Mouse (Mus musculus) erythroid progenitor cell, adult 5-6 weeks (primary cell): ENCODE data around the gene Glp2r. TPM values are rescaled to one million over a fixed set of nuclear protein-coding genes. Genes with fewer than 3 reads are reported as not detected.

ENCODE experiments used
- ATAC-seq: replicated peaks from 2 replicates; pipeline ENCODE4 v1.8.0; 2016; ENCODE audit warnings: moderate number of reproducible peaks, mild to moderate bottlenecking, moderate TSS enrichment, inconsistent platforms; ENCODE audit not compliant: poor library complexity, low FRiP score, severe bottlenecking
- total RNA-seq, 2 experiments: library from RNA; stranded (forward) in 1 of 2; stranded (reverse) in 1 of 2; fragments of 150-400 nt in 1 of 2; fragments of 186-747, 209-891 nt in 1 of 2; gene quantifications; 2 replicates each; pipeline versions ENCODE4 v1.2.3 to v1.2.4; 2015 to 2017; ENCODE audit warnings: low replicate concordance in 2 of 2

Gene Glp2r
- total RNA-seq, 2 experiments from 2014 or later: not detected

DNA sequence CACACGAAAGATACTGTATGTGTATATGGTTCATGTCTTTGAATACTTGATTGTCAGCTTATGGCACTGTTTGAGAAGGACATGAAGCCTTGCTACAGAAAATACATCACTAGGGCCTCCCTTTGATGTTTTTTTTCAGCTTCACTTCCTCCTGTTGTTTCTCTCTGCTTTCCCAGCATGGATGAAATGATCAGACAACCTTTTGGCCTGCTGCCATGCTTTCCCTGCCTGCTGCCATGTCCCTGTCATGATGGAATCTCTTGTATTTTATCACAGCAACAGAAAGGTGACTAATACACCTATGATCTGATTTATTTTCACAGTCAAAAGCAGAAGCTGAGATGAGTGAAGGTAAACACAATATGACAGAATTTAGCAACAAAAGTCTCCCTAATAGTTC is 37.2 kb downstream of the Glp2r start:
- ATAC-seq: no peak

DNA sequence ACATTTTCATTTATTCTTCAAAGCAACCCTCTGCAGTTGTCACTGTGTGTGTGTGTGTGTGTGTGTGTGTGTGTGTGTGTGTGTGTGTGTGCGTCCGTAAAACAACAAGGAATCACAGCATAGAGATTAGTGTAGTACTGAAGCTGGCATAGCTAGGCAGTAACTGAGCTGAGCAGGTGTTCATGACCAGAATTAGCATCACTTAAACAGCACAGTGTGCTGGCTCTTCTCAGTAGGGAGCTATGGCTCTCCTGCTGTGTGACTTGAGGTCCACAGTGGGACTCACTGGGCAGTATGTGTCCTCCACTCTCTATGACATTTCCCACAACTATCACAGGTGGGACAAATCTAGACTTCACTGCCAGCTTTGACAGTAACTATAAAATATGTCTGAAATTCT is 39.9 kb downstream of the Glp2r start:
- ATAC-seq: no peak

DNA sequence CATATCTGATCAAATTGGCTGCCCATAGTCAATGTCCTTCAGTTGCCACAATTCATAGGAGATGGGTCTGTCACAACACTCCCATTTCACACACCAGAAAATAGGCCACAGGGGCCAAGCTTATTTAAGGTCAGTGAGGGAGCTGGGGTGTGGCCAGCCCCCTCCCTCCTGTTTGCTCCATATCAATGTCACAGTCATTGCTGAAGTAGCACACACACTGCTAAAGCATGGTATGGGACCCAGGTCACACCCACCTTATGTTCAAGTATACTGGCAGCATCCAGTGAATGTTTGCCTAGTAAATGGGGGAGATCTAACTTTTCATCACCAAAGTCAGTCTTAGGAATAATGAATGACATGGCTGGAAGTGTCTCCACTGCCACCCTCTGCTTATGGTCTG is 42.2 kb downstream of the Glp2r start:
- no peak for ATAC-seq

GRCm38 (mm10) chr11:67727095-67727494 is 43.9 kb downstream of the Glp2r start:
- no peak for ATAC-seq

DNA sequence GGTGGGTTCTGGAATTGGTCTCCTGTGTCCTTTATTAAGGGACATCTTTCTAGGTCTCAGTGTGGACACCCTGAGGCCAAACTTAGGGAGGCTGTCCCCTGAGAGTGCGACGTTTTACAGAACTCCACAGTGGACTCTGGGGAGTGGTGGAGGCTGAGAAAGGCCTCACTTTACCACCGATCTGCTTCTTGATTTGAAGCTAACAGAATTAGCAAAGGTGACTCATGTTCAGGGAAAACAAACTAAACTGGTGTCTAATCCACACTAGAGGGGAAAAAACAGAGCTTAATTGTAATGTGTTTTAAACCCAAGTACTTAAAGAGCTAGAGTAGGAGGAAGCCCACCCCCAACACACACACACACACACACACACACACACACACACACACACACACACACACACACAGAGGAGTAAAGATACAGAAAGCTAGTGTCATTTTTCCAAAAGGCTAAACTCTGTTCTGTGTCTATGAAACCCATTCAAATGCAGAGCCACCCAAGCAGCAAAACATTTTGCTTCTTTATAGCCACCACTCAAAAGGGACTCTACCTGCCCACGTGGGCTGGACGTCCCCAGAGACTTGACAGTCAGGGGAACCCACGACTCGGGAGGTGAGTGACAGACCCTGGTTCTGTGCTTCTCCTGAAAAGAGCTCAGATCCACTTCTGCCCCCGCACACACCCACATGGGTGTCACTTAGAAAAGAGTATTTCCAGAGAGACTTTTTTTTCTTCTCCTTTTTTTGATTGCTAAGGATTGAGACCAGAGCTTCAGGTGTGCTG is 47.5 kb downstream of the Glp2r start:
- no peak for ATAC-seq

DNA sequence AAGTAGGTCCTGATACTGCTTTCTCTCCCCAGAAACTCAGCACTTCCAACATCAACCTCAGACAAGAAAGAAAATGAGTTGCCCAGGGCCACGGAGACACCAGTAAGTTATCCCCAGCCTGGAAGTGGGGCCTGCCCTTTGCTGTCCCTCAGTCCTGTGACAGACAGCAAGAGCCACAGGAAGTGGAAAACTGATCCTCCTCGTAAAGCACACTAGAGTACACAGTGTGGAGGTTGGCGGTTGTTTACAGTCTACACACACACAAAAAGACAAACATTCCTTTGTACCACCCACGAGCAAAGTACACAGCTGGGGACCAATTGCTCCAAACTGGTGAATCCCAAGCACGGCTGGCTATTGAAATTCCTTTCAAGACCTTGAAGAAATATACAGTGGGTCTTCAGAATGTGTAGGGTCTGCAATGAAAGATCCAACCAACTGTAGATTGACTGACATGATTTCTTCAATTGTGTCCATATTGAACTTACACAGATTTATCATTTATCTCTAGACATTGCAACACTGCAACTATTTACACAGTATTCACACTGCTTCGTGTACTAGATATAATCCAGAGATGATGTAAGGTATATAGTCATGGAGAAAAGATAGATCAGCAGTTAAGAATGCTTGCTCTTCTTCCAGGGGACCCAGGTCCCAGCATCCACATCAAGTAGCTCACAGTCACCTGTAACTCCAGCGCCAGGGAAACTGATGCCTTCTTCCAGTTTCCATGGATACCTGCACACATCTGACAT is 48.4 kb downstream of the Glp2r start:
- no peak for ATAC-seq

DNA sequence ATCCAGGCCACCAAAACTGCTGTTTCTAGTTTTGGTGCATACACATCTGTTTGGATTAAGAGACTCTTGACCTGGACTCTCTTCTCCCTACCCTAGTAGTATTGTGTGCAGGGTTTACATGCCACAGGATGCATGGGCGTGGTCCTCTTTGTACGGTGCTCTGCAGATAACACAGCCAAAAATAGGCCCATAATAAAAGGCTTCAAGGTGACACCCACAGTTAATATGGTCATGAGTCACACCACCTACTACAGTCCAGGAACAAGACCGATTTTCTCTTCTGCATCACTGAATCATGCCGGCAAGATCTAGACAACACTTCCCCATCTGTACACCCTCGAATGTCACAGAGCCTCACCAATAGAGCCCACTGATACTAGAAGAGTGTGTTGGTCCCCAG is 49.5 kb downstream of the Glp2r start:
- no peak for ATAC-seq

DNA sequence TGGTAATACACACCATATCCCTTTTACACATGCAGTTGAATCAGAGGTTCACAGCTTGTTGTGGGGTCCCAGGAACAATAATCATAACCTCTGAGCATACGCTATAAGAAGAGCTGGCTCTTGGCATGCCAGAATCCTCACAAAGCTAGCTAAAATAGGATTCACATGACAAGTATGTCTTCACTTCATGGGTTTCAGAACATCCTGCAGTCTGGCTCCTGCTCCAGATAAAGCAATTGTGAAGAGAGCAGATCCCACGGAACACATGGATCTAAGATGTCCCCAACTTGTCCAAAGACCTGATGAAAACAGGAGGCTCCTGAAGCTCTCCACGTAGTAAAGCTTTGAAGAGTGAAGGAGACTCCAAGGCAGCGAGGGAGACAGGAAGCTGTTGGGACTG is 55.6 kb downstream of the Glp2r start:
- ATAC-seq: no peak

GRCm38 (mm10) chr11:67712976-67713375 is 58.0 kb downstream of the Glp2r start:
- ATAC-seq: no peak

DNA sequence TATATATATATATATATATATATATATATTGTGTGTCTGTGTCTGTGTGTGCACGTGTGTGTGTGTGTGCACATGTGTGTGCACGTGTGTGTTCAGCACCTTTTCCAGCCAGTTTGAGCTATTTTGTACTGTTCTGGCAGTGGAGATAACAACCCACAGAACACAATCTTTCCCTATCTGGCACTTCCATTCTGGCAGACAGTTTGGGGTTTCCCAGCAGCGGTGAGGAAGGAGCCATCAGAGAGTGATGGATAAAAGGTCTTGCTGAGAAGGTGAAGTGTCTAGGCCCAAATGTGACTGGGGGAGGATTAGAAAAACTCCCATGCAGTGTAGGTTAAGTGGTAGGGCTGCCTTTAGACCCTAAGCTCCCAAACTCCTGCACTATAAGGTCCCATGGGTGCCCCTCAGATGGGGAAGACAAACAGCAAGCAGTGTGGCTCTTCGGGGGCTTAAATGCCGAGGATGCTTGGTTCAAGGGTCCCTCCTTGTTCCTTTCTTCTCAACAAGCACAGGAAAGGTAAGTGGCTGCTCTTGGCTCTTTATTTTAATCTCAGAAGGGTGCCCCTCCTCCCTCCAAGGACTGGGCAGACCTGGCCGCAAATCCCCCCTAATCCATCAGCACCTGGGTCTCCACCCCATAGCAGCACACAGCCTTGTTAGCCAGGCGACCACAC is 76.1 kb downstream of the Glp2r start, which contains the start of gene Rcvrn:
Gene Rcvrn (plus strand): TSS at position 624 of the 674 bp plus-strand sequence.
- no peak for ATAC-seq

DNA sequence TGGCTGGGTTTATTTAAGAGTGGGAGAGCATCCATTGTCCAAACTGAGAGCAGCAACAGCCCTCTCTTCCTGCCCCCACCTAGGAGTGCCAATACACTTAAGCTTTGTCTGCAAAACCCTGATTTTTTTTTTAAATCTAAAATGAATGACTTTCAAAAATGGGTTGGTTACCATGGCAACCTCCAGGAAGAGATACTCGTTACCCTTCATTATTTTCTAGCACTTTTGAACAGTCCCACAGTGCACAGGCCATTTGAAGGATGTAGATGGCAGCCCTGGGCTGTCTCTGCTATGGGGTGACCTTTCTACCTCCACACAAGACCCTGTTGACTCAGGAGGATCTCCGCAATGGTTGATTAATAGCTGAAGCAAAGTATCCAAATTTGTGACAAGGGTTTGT is 84.8 kb downstream of the Glp2r start:
- no peak for ATAC-seq

DNA sequence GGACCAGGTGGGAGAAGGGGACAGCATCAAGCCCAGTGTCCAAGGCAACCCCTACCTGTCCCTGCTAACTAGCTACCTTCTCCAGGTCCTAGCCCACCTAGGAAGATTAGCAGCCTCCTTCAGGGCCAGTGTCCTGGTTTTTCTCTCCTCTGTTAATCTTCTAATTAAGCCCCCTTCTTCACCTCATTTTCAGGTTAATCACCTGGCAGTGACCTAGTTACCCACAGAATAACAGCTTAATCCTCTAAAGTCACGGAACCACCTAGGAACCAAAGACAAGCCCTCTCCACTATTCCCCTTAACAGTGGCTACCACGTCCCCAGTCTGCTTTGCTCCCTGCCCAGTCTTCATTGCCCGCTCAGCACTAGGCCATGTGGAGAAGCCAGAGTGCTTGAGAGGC is 89.1 kb downstream of the Glp2r start:
- no peak for ATAC-seq

- ATAC-seq: no peak
Observed at GRCm38 (mm10) chr11:67679930-67680329, 91.0 kb downstream of the Glp2r start.

DNA sequence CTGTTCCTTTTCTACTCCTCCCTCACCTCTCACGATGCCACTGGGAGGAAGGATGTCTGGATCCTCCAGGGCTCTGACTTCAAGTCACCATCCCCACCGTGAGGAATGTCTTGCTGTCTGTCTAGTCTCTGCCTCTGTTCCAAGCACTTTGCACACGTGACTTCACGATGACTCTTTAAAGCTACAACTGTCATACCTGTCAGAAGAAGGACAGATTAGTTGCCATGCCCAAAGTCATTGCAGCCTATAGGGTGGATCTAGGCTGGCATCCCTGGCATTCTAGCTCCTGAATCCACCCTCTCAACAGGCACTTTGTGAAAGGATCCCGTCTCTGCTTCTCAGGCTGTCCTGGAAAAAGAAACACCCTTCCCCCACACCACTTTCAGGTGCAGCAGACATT is 91.7 kb downstream of the Glp2r start:
- ATAC-seq: no peak

- no peak for ATAC-seq
Observed at GRCm38 (mm10) chr11:67675562-67676540, 95.1 kb downstream of the Glp2r start.

- no peak for ATAC-seq
Observed at GRCm38 (mm10) chr11:67672140-67672539, 98.8 kb downstream of the Glp2r start.

GRCm38 (mm10) chr11:67670031-67670430 is 100.9 kb downstream of the Glp2r start:
- ATAC-seq: no peak

GRCm38 (mm10) chr11:67668460-67669007 is 102.4 kb downstream of the Glp2r start:
- ATAC-seq: no peak
